Mouse (Mus musculus) kidney, adult 2 months (tissue): Measurements from ENCODE around the gene Tekt4. TPM values are rescaled to one million over a fixed set of nuclear protein-coding genes. Genes with fewer than 3 reads are reported as not detected.

ENCODE experiments used
- DNase-seq: peaks from one replicate; pipeline ENCODE4 v3.0.0; 2021
- H3K27ac ChIP-seq: fragments of 200-500 bp; 2 replicates; pipeline ENCODE4 v1.5.1; 2012; ENCODE audit warnings: low read depth, low read length, control low read depth, inconsistent platforms; ENCODE audit not compliant: insufficient read depth
- H3K27me3 ChIP-seq: fragments of 200-500 bp; replicated peaks from 2 replicates; pipeline ENCODE4 v1.6.1; 2012; ENCODE audit warnings: mild to moderate bottlenecking, moderate library complexity, low read length, inconsistent platforms; ENCODE audit not compliant: control insufficient read depth, insufficient read depth
- H3K36me3 ChIP-seq: fragments of 200-500 bp; 2 replicates; pipeline ENCODE4 v1.6.1; 2012; ENCODE audit warnings: mild to moderate bottlenecking, moderate library complexity, low read length, inconsistent platforms; ENCODE audit not compliant: control insufficient read depth, insufficient read depth
- H3K4me1 ChIP-seq: fragments of 200-500 bp; 2 replicates; pipeline ENCODE4 v1.6.1; 2011; ENCODE audit warnings: low read length; ENCODE audit not compliant: control insufficient read depth, insufficient read depth
- H3K4me3 ChIP-seq: fragments of 200-500 bp; 2 replicates; pipeline ENCODE4 v1.5.1; 2011; ENCODE audit warnings: mild to moderate bottlenecking, low read depth, low read length, control low read depth; ENCODE audit not compliant: insufficient read depth
- CTCF ChIP-seq: fragments of 200-500 bp; conservative IDR thresholded peaks from 2 replicates; pipeline ENCODE4 v1.5.1; 2011; ENCODE audit warnings: low read depth, mild to moderate bottlenecking, control low read depth, low read length, moderate library complexity, mixed read lengths; ENCODE audit not compliant: insufficient read depth, insufficient read length
- POLR2A ChIP-seq: fragments of 200-500 bp; IDR thresholded peaks from one replicate; pipeline ENCODE4 v1.6.1; 2011; ENCODE audit warnings: low read depth, low read length, control low read depth
- WGBS: fragments of 180-500 bp; shearing (Covaris S2); methylation state at CpG from one replicate; pipeline ENCODE4 v1.1.7; 2018; 5-methylcytosine and 5-hydroxymethylcytosine counted together
- polyA plus RNA-seq: library from polyadenylated mRNA; depleted of rRNA; stranded (reverse); fragments of >200 nt; gene quantifications from 2 replicates; pipeline ENCODE4 v1.2.3, GENCODE M21; 2012

The Tekt4 gene
- polyA plus RNA-seq, 1 experiment: 0.08 TPM

GRCm38 (mm10) chr17:25430534-25430933 lies 23.9 kb upstream of the Tekt4 start:
- Histone ChIP-seq H3K36me3 (no peaks in the 10 kb centered on the region), H3K27me3 (peaks cover 6% of the 10 kb centered on the region; the same call in 1 of the 2 replicates), H3K27ac (no peak overlapping the region), H3K4me1 (no peaks in the 10 kb centered on the region), H3K4me3 (no peak overlapping the region)
- 58% methylated on average over 8 of the region's 8 CpGs for WGBS
- no peak for TF ChIP-seq POLR2A
- no peak for TF ChIP-seq CTCF
- no peak for DNase-seq

- WGBS: 5% methylated on average over 53 of the region's 53 CpGs
- peaks cover 6% of the 10 kb centered on the region; the same call in 1 of the 2 replicates for H3K27me3 ChIP-seq
- TF ChIP-seq CTCF (no peak), POLR2A (no peak)
- no peaks in the 10 kb centered on the region for H3K36me3 ChIP-seq
- no peak overlapping the region for H3K4me3 ChIP-seq
- H3K27ac ChIP-seq: no peak overlapping the region
- no peak for DNase-seq
- H3K4me1 ChIP-seq: no peaks in the 10 kb centered on the region
Measured at GRCm38 (mm10) chr17:25432433-25433181, 21.8 kb upstream of the Tekt4 start.

- Histone ChIP-seq H3K27ac (no peak overlapping the region), H3K27me3 (peaks cover 6% of the 10 kb centered on the region; the same call in 1 of the 2 replicates), H3K36me3 (no peaks in the 10 kb centered on the region), H3K4me1 (no peaks in the 10 kb centered on the region), H3K4me3 (peak overlapping the region; percentile 43; the same call in 1 of the 2 replicates)
- TF ChIP-seq CTCF: no peak
- no peak for DNase-seq
- 1% methylated on average over 40 of the region's 40 CpGs for WGBS
Measured at GRCm38 (mm10) chr17:25433223-25433616, 21.2 kb upstream of the Tekt4 start.

- TF ChIP-seq POLR2A (no peak), CTCF (no peak)
- no peak for DNase-seq
- under 1% methylated on average over 96 of the region's 103 CpGs for WGBS
- no peaks in the 10 kb centered on the region for H3K4me1 ChIP-seq
- H3K4me3 ChIP-seq: peak within 1 kb of the TSS; percentile 43
- peaks cover 6% of the 10 kb centered on the region; the same call in 1 of the 2 replicates for H3K27me3 ChIP-seq
- H3K27ac ChIP-seq: no peak within 1 kb of the TSS
- H3K36me3 ChIP-seq: no peaks in the 10 kb centered on the region
Measured at GRCm38 (mm10) chr17:25433617-25434606, 20.5 kb upstream of the Tekt4 start, which contains the start of gene Cacna1h. Gene Cacna1h (minus strand): TSS chr17:25433783.

GRCm38 (mm10) chr17:25441417-25441816 lies 13.0 kb upstream of the Tekt4 start:
- H3K36me3 ChIP-seq: no peaks in the 10 kb centered on the region
- WGBS: 81% methylated on average over 6 of the region's 6 CpGs
- H3K4me3 ChIP-seq: no peak overlapping the region
- no peaks in the 10 kb centered on the region for H3K4me1 ChIP-seq
- H3K27ac ChIP-seq: no peak overlapping the region
- DNase-seq: no peak
- H3K27me3 ChIP-seq: no peaks in the 10 kb centered on the region
- TF ChIP-seq CTCF (no peak), POLR2A (no peak)

- Histone ChIP-seq H3K4me3 (no peak overlapping the region), H3K27ac (no peak overlapping the region), H3K4me1 (no peaks in the 10 kb centered on the region), H3K27me3 (no peaks in the 10 kb centered on the region), H3K36me3 (no peaks in the 10 kb centered on the region)
- no peak for DNase-seq
- 67% methylated on average over 3 of the region's 3 CpGs for WGBS
- TF ChIP-seq CTCF (no peak), POLR2A (no peak)
Measured at GRCm38 (mm10) chr17:25442889-25443288, 11.5 kb upstream of the Tekt4 start.

- Histone ChIP-seq H3K27me3 (no peaks in the 10 kb centered on the region), H3K4me3 (no peak overlapping the region), H3K4me1 (no peaks in the 10 kb centered on the region), H3K27ac (no peak overlapping the region), H3K36me3 (no peaks in the 10 kb centered on the region)
- 52% methylated on average over 4 of the region's 4 CpGs for WGBS
- no peak for DNase-seq
- TF ChIP-seq POLR2A (no peak), CTCF (no peak)
Measured at GRCm38 (mm10) chr17:25445074-25445473, 9.3 kb upstream of the Tekt4 start.
